Mouse (Mus musculus): ENCODE data around the gene Rgl2.

Rgl2 gene

GRCm38 (mm10) chr17:33909077-33909868 lies 20.1 kb upstream of the Rgl2 start, which contains the start of gene Daxx:
Gene Daxx, plus strand, starts transcription at chr17:33909414.
- DNase-seq: peak; percentile 98 to 99

- peak; percentile 62 to 75 for DNase-seq
These were observed 19.5 kb upstream of the Rgl2 start for GRCm38 (mm10) chr17:33909869-33910250.

GRCm38 (mm10) chr17:33910346-33911051 lies 18.8 kb upstream of the Rgl2 start:
- DNase-seq: no peak

GRCm38 (mm10) chr17:33911052-33911812 lies 18.1 kb upstream of the Rgl2 start:
- DNase-seq: no peak

GRCm38 (mm10) chr17:33911813-33912414 lies 17.4 kb upstream of the Rgl2 start:
- no peak for DNase-seq

GRCm38 (mm10) chr17:33913264-33913663 lies 16.1 kb upstream of the Rgl2 start:
- DNase-seq: no peak

GRCm38 (mm10) chr17:33913905-33914304 lies 15.4 kb upstream of the Rgl2 start:
- no peak for DNase-seq

GRCm38 (mm10) chr17:33914969-33915391 lies 14.4 kb upstream of the Rgl2 start:
- no peak for DNase-seq

- peak; percentile 98 to 99 for DNase-seq
These were observed 13.6 kb upstream of the Rgl2 start, which contains the start of the genes Tapbp and Zbtb22 for GRCm38 (mm10) chr17:33915671-33916250. Gene Tapbp, plus strand, starts transcription at chr17:33915899. Gene Zbtb22, plus strand, starts transcription at chr17:33915904.

GRCm38 (mm10) chr17:33916294-33916693 lies 13.0 kb upstream of the Rgl2 start:
- no peak for DNase-seq

GRCm38 (mm10) chr17:33916847-33917655 lies 12.3 kb upstream of the Rgl2 start:
- peak in 1 of 2 experiments; percentile 62 for DNase-seq

GRCm38 (mm10) chr17:33917656-33918292 lies 11.6 kb upstream of the Rgl2 start:
- DNase-seq: peak in 1 of 2 experiments; percentile 38

- peak in 1 of 2 experiments; percentile 54 for DNase-seq
These were observed 10.8 kb upstream of the Rgl2 start for GRCm38 (mm10) chr17:33918293-33919203.

- peak; percentile 87 to 95 for DNase-seq
These were observed 9.7 kb upstream of the Rgl2 start for GRCm38 (mm10) chr17:33919351-33920281.

GRCm38 (mm10) chr17:33920282-33921097 lies 8.9 kb upstream of the Rgl2 start:
- peak; percentile 92 to 96 for DNase-seq

- DNase-seq: peak in 1 of 2 experiments; percentile 38
These were observed 8.0 kb upstream of the Rgl2 start for GRCm38 (mm10) chr17:33921361-33921760.

- peak; percentile 50 to 69 for DNase-seq
These were observed 4.6 kb upstream of the Rgl2 start for GRCm38 (mm10) chr17:33924577-33925283.
